Mouse (Mus musculus): Measurements from ENCODE around the gene Psmg4.

Psmg4 gene

GRCm38 (mm10) chr13:34148181-34148580 lies 14.6 kb upstream of the Psmg4 start:
- DNase-seq (ENCODE audit: inconsistent age in 2 of 2, low spot score in 1 of 2), result no peak

GRCm38 (mm10) chr13:34148767-34149392 lies 13.9 kb upstream of the Psmg4 start:
- DNase-seq (ENCODE audit: inconsistent age in 2 of 2, low spot score in 1 of 2), result peak; percentile 53 to 78

GRCm38 (mm10) chr13:34149463-34150176 lies 13.1 kb upstream of the Psmg4 start:
- peak in 1 of 2 experiments; percentile 16 for DNase-seq (ENCODE audit: inconsistent age in 2 of 2, low spot score in 1 of 2)

GRCm38 (mm10) chr13:34150271-34151027 lies 12.3 kb upstream of the Psmg4 start:
- DNase-seq (ENCODE audit: inconsistent age in 2 of 2, low spot score in 1 of 2), result peak; percentile 34 to 57

- DNase-seq (ENCODE audit: inconsistent age in 2 of 2, low spot score in 1 of 2), result no peak
Measured at GRCm38 (mm10) chr13:34151425-34151824, 11.3 kb upstream of the Psmg4 start.

- no peak for DNase-seq (ENCODE audit: inconsistent age in 2 of 2, low spot score in 1 of 2)
Measured at GRCm38 (mm10) chr13:34152695-34153094, 10.1 kb upstream of the Psmg4 start.

GRCm38 (mm10) chr13:34153254-34154011 lies 9.3 kb upstream of the Psmg4 start:
- peak; percentile 9 to 49 for DNase-seq (ENCODE audit: inconsistent age in 2 of 2, low spot score in 1 of 2)

GRCm38 (mm10) chr13:34154217-34154930 lies 8.4 kb upstream of the Psmg4 start:
- DNase-seq (ENCODE audit: inconsistent age in 2 of 2, low spot score in 1 of 2), result peak; percentile 74 to 90

- peak; percentile 54 to 84 for DNase-seq (ENCODE audit: inconsistent age in 2 of 2, low spot score in 1 of 2)
Measured at GRCm38 (mm10) chr13:34154931-34155272, 7.9 kb upstream of the Psmg4 start.

GRCm38 (mm10) chr13:34156133-34156839 lies 6.5 kb upstream of the Psmg4 start:
- no peak for DNase-seq (ENCODE audit: inconsistent age in 2 of 2, low spot score in 1 of 2)

- DNase-seq (ENCODE audit: inconsistent age in 2 of 2, low spot score in 1 of 2), result no peak
Measured at GRCm38 (mm10) chr13:34156840-34157185, 6.0 kb upstream of the Psmg4 start.

- no peak for DNase-seq (ENCODE audit: inconsistent age in 2 of 2, low spot score in 1 of 2)
Measured at GRCm38 (mm10) chr13:34157596-34158157, 5.1 kb upstream of the Psmg4 start.

- no peak for DNase-seq (ENCODE audit: inconsistent age in 2 of 2, low spot score in 1 of 2)
Measured at GRCm38 (mm10) chr13:34159926-34160325, 2.8 kb upstream of the Psmg4 start.

GRCm38 (mm10) chr13:34163304-34163975 lies 676 bp downstream of the Psmg4 start:
- no peak for DNase-seq (ENCODE audit: inconsistent age in 2 of 2, low spot score in 1 of 2)

GRCm38 (mm10) chr13:34174025-34174424 lies 11.3 kb downstream of the Psmg4 start:
- DNase-seq (ENCODE audit: inconsistent age in 2 of 2, low spot score in 1 of 2), result no peak

GRCm38 (mm10) chr13:34181624-34182023 lies 18.9 kb downstream of the Psmg4 start:
- DNase-seq (ENCODE audit: inconsistent age in 2 of 2, low spot score in 1 of 2), result no peak

- DNase-seq (ENCODE audit: inconsistent age in 2 of 2, low spot score in 1 of 2), result no peak
Measured at GRCm38 (mm10) chr13:34185371-34185770, 22.6 kb downstream of the Psmg4 start.

GRCm38 (mm10) chr13:34187571-34187970 lies 24.8 kb downstream of the Psmg4 start:
- peak; percentile 71 to 90 for DNase-seq (ENCODE audit: inconsistent age in 2 of 2, low spot score in 1 of 2)
